Mouse (Mus musculus): ENCODE measurements at regions not wholly inside any gene's neighbourhood (a gene's known extent, or its start where the extent isn't known, plus 50 kb on each side); places are given as distances from the start of the nearest gene placed in this dataset.

DNA sequence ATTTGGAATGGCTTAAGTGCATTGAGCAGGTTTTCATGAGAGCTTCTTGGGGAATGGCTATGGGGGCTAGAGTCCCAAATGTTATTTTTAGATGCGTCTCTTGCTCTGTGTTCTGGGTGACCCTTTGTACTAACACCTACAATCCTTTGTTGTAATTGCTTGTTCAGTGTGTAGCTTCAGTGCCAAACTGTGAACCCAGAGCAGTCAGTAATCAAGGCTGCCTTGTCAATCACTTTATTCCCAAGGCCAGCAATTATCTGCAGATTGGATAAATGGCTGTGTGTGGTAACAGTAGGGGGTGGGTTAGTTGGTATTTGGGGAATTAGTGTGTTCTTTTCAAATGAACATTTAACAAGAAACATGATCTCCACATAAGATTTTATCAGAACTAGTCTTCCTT, 390.4 kb downstream of the Poteg start:
- H3K4me1 ChIP-seq = 0 out of 2 replicates have a peak, but pooled peaks cover 4% of the 10 kb centered on the region
- H3K27me3 ChIP-seq (replicated peaks; ENCODE audit: low read depth, poor library complexity, severe bottlenecking) = no peaks in the 10 kb centered on the region
- H3K36me3 ChIP-seq (replicated peaks) = no peaks in the 10 kb centered on the region
- H3K27ac ChIP-seq (replicated peaks) = no peak overlapping the region
- no peak for DNase-seq (ENCODE audit: low spot score)
- 23% methylated on average over 1 of the region's 1 CpGs for WGBS
- H3K9me3 ChIP-seq = no peaks in the 10 kb centered on the region
- H3K4me3 ChIP-seq = no peak overlapping the region

DNA sequence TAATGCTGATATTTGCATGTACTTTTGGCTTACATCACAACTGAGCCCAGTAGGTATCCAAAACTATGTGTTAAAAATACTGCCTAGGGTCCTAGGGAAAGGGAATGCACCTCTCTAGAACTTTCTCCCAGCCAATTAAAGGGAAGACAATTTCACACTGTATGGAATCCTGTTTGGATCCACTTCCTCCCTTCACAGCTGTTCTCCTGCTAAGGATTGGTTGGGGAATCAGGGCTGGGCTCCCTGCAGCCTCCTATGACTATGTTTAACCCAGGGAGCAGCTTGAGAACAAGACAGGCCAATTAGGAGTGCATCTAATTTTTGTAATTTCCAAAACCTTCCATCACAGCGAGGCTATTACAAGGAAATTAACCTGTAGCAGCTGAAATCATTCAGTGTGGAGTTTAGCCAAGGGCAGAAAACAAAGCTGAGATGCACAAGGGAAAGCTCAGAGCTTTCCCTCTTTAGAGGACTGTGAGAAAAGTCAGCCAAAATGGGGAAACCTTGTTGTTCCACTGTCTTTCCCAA, 419.1 kb downstream of the Poteg start:
- Histone ChIP-seq H3K4me3 (no peak overlapping the region), H3K4me1 (no peaks in the 10 kb centered on the region; the same call in 1 of the 2 replicates), H3K9me3 (no peaks in the 10 kb centered on the region), H3K36me3 (replicated peaks) (no peaks in the 10 kb centered on the region), H3K27me3 (replicated peaks; ENCODE audit: low read depth, poor library complexity, severe bottlenecking) (no peaks in the 10 kb centered on the region), H3K27ac (replicated peaks) (no peak overlapping the region)
- DNase-seq (ENCODE audit: low spot score) = no peak
- WGBS = 54% methylated on average over 1 of the region's 1 CpGs

DNA sequence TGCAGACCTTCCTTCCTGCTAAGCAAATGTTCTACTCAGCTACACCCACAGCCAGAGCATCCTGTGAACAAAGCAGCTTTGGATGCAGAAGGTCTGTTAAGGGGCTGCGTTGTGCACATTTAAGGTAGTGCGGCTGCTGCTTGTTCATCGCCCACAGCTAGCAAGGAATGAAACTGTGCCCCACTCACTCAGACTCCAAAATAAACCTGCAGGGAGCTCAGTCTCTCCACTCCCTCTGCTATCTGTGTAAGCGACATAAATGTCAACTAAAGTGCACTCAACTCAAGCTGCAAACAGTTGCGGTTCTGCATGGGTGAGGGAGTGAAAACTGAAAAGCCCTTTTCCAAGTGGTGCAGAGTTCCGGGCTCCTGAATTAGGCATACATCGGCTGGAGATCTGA, 421.1 kb downstream of the Poteg start:
- WGBS = 92% methylated on average over 7 of the region's 7 CpGs
- H3K27me3 ChIP-seq (replicated peaks; ENCODE audit: low read depth, poor library complexity, severe bottlenecking) = no peaks in the 10 kb centered on the region

DNA sequence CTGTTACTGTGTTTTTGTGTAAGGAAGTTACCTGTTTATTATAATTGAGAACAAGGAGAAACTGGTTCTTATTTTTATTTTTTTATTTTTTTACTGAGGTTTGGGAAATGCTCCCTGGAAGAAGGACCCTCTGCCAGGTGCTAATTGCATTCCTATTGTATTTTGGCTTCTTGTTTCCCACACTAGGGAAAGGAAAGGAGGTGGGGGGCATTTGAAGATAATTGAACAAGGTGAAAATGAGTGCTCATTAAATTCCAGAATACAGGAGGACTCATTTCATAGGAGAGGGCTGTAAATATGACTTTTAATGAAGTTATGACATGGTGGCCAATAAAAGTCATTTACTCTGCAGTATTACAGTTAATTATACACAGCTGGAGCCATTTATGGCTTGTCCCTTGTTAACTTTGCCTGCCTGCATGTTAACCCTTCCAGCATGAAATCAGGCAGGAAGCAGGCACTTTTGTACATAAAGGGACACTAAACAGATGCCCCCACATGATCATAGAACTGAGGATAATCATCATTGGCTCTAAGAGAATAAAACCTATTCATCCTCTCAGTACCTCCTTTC, 430.3 kb downstream of the Poteg start:
- Histone ChIP-seq H3K4me1 (peaks cover 9% of the 10 kb centered on the region), H3K27me3 (replicated peaks; ENCODE audit: low read depth, poor library complexity, severe bottlenecking) (no peaks in the 10 kb centered on the region), H3K27ac (replicated peaks) (no peak overlapping the region; the same call in 1 of the 2 replicates), H3K36me3 (replicated peaks) (no peaks in the 10 kb centered on the region), H3K9me3 (no peaks in the 10 kb centered on the region), H3K4me3 (no peak overlapping the region)
- DNase-seq (ENCODE audit: low spot score) = no peak

More for the DNA sequence above, 421.1 kb downstream of the Poteg start:
- DNase-seq (ENCODE audit: low spot score) = no peak
- H3K9me3 ChIP-seq = no peaks in the 10 kb centered on the region
- H3K27ac ChIP-seq (replicated peaks) = no peak overlapping the region
- no peak overlapping the region for H3K4me3 ChIP-seq
- no peaks in the 10 kb centered on the region; the same call in 1 of the 2 replicates for H3K4me1 ChIP-seq
- H3K36me3 ChIP-seq (replicated peaks) = no peaks in the 10 kb centered on the region

DNA sequence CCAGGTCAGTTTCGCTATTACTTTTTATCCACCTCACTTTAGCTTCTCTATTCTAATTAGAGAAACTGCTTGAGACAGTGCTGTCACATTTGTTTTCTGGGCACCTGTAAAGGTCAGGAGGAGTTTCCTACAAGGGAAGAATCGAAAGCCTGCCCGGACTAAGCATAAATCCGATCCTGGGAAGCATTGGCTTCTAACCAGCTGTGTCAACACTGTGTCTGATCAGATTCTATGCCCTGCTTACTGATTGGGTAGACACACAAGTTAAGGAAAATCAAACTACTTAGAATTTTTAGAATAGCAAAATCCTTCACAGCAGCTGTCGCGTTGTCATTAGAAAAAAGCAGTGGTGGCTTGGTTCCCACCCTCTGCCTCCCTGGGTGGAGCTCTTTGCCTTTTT, 441.8 kb downstream of the Poteg start:
- DNase-seq (ENCODE audit: low spot score) = no peak
- no peaks in the 10 kb centered on the region for H3K36me3 ChIP-seq (replicated peaks)
- WGBS = 68% methylated on average over 6 of the region's 6 CpGs
- no peaks in the 10 kb centered on the region for H3K9me3 ChIP-seq
- H3K4me3 ChIP-seq = no peak overlapping the region
- H3K27me3 ChIP-seq (replicated peaks; ENCODE audit: low read depth, poor library complexity, severe bottlenecking) = no peaks in the 10 kb centered on the region
- H3K27ac ChIP-seq (replicated peaks) = no peak overlapping the region
- peaks cover 2% of the 10 kb centered on the region; the same call in 1 of the 2 replicates for H3K4me1 ChIP-seq

DNA sequence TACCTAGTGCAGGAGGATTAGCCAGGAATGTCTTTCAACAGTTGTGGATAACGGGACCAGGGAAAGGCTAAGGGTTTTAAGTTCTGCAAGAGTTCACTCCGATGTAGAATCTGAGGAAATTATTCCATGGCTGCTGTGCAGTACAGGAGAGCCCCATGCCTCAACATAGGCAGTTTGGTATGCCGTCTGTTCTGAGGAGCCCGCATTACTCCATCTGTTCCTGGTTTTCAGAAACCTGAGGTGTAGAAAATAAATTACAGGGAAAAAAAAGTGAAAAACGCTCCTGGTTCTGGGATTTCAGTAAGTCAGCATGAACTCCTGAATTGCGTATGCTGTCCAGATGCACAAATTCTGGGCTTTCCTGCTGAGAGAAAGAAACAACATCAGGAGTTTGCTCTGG, 446.9 kb downstream of the Poteg start:
- H3K36me3 ChIP-seq (replicated peaks) = no peaks in the 10 kb centered on the region
- no peak overlapping the region for H3K4me3 ChIP-seq
- H3K27me3 ChIP-seq (replicated peaks; ENCODE audit: low read depth, poor library complexity, severe bottlenecking) = no peaks in the 10 kb centered on the region
- H3K9me3 ChIP-seq = no peaks in the 10 kb centered on the region
- DNase-seq (ENCODE audit: low spot score) = no peak
- H3K27ac ChIP-seq (replicated peaks) = no peak overlapping the region
- H3K4me1 ChIP-seq = peaks cover 2% of the 10 kb centered on the region; the same call in 1 of the 2 replicates
- WGBS = 59% methylated on average over 6 of the region's 6 CpGs

DNA sequence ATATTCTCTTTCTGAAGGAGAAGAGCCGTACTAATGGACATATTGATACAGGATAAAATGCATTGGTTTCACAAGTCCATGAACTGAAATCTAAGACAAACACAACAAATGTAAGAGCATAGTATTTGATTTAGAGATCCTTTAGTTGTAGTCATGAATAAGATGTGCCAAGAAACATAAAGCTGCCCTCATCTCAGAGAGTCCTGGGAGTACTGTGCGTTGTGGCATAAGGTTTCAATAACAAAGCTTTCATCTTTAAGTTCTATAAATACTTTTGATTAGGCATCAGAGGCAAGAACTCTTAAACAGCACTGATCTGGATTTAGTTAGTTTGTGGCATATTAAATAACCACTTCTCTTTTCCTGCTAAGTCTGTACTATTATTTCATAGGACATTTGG, 452.6 kb downstream of the Poteg start:
- 63% methylated on average over 2 of the region's 2 CpGs for WGBS
- DNase-seq (ENCODE audit: low spot score) = no peak

DNA sequence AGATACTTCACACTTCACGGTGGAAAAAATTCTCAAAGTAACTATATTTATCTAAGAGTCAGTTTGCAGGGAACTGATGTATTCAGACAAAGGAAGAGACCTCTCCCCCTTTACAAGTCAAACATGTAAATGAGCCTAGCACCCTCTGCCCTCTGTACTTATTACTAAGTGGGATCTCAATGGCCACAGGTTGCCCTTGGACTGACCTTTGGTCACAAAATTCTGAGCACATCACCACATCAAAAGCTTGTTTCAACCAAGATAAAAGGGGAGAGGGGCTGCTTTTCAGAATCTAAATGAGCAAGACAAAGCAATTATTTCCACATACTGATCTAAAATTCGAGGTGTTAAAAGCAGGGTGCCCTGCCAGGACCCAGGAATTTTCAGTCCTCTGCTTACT, 456.3 kb downstream of the Poteg start:
- WGBS = 35% methylated on average over 2 of the region's 2 CpGs
- Histone ChIP-seq H3K4me1 (peaks cover 11% of the 10 kb centered on the region; the same call in 1 of the 2 replicates), H3K27me3 (replicated peaks; ENCODE audit: low read depth, poor library complexity, severe bottlenecking) (no peaks in the 10 kb centered on the region), H3K9me3 (no peaks in the 10 kb centered on the region), H3K4me3 (no peak overlapping the region), H3K36me3 (replicated peaks) (no peaks in the 10 kb centered on the region), H3K27ac (replicated peaks) (no peak overlapping the region)
- no peak for DNase-seq (ENCODE audit: low spot score)

More for the DNA sequence above, 452.6 kb downstream of the Poteg start:
- Histone ChIP-seq H3K27me3 (replicated peaks; ENCODE audit: low read depth, poor library complexity, severe bottlenecking) (no peaks in the 10 kb centered on the region), H3K27ac (replicated peaks) (no peak overlapping the region), H3K36me3 (replicated peaks) (no peaks in the 10 kb centered on the region), H3K4me3 (no peak overlapping the region), H3K4me1 (peaks cover 11% of the 10 kb centered on the region; the same call in 1 of the 2 replicates), H3K9me3 (no peaks in the 10 kb centered on the region)

DNA sequence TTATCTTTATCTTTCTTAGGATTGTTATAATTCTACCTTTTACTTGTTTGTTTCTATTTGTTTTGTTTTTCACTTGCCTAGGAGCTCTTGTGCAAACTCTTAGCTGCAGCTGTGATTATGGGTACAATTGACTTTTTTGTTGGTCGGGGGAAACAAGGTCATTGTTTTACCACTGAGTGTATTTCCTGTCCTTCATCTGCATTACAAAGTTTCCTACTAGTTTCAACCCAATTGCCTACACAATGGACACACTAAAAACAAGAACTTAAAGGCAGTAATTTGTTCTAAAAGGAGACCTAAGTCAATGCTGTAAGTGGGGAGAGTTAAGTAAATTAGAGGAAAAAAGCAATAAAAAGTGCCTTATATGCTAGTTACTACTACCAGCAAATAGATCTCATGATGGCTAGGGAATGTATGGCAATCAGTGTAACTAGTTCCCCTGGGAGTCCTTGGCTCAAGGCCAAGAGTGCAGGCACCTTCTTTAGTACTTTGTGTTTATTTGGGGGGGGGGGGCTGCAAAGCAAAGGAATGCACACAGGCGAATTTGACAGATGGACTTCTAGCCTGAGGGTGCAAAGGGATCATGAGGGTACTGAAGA, 462.0 kb downstream of the Poteg start:
- no peaks in the 10 kb centered on the region for H3K36me3 ChIP-seq (replicated peaks)
- H3K27ac ChIP-seq (replicated peaks) = no peak overlapping the region
- H3K4me1 ChIP-seq = peaks cover 4% of the 10 kb centered on the region; the same call in 1 of the 2 replicates
- H3K9me3 ChIP-seq = no peaks in the 10 kb centered on the region
- H3K4me3 ChIP-seq = no peak overlapping the region
- WGBS = 28% methylated on average over 2 of the region's 2 CpGs
- peak; percentile 35 for DNase-seq (ENCODE audit: low spot score)
- H3K27me3 ChIP-seq (replicated peaks; ENCODE audit: low read depth, poor library complexity, severe bottlenecking) = no peaks in the 10 kb centered on the region

DNA sequence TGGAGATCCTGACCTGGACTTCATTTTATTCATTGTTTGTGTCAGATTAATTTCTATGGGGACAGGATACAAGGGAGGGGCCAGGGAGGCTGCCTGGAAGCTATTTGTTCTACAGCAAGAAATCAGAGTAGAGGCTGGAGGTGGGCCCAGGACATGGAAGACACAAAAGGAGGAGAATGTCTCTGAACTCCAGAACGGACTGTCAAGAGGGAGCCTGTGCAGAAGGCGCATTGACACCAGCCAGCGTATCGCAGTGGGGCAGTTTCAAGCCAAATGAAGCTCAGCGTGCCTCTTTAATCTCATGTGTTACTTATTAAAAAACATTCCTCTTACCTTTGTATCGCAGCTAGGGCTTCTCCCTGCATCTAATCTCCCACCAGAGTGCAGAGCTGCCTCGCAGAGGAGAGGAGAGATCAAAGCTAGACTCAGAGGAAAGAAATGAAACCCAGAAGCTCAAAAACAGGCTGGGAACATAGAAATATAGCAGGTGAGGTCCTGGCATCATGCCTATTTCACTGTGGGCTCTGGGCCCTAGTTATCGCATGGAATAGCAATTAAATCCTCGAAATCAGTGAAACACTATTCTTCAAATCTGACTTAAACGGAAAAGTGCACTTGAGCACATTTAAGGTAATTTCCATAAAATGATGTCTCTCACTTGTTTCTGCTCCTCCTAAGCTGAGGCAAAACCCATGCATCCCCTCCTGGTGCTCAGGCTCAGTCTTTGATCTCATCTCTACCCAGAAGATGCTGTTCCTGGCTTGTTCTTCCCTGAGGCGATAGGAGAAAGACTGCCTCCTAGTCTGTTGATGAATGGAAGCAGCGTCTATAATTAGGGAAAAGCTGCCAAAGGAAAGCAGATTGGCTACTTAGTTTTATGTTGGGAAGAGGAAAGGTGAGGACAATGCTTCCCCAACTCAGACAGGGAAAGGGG, 491.4 kb downstream of the Poteg start:
- Histone ChIP-seq H3K27ac (replicated peaks) (no peak overlapping the region; the same call in 1 of the 2 replicates), H3K9me3 (no peaks in the 10 kb centered on the region), H3K27me3 (replicated peaks; ENCODE audit: low read depth, poor library complexity, severe bottlenecking) (no peaks in the 10 kb centered on the region), H3K4me1 (peaks cover 10% of the 10 kb centered on the region), H3K36me3 (replicated peaks) (no peaks in the 10 kb centered on the region), H3K4me3 (no peak overlapping the region)
- 56% methylated on average over 12 of the region's 12 CpGs for WGBS
- DNase-seq (ENCODE audit: low spot score) = peak; percentile 48

DNA sequence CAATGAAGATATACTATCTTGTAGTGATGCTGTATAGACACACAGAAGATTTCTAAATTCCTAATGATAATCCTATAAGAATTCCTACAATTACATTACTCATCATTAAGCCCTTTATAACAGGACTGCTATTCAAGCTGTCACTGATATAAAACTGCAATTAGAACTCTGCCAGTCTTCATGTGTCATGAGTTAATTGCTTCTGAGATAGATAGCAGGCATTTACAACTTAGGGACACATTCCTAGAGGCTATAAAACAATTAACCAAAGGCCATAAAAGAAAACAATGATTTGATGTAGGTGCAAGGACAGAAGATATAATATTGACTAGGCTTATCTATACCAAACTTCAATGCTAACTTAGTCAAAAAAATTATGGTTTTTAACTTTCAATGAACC, 507.5 kb downstream of the Poteg start:
- H3K9me3 ChIP-seq = no peaks in the 10 kb centered on the region
- H3K27ac ChIP-seq (replicated peaks) = no peak overlapping the region
- no peaks in the 10 kb centered on the region for H3K36me3 ChIP-seq (replicated peaks)
- H3K4me3 ChIP-seq = no peak overlapping the region
- DNase-seq (ENCODE audit: low spot score) = no peak
- no peaks in the 10 kb centered on the region for H3K27me3 ChIP-seq (replicated peaks; ENCODE audit: low read depth, poor library complexity, severe bottlenecking)
- no peaks in the 10 kb centered on the region for H3K4me1 ChIP-seq

DNA sequence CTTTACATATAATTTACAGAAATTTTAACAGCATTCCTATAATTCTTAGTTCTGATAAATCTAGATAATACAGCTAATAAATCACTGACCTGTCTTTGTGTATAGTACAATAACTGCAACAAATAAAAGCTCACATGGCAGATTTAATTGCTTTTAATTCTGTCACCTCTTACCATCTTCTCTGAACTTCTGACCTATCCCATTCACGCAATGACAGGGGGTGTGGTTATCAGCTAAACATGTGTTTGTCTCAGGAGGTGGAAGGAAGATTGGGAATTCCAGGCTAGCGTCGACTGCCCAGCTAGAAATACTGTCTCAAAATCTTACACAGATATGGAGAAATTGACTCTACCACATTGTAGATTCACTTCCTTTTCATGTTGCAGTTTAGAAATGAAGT, 533.5 kb downstream of the Poteg start:
- no peaks in the 10 kb centered on the region for H3K4me1 ChIP-seq
- no peaks in the 10 kb centered on the region for H3K9me3 ChIP-seq
- H3K27me3 ChIP-seq (replicated peaks; ENCODE audit: low read depth, poor library complexity, severe bottlenecking) = no peaks in the 10 kb centered on the region
- H3K27ac ChIP-seq (replicated peaks) = no peak overlapping the region
- WGBS = 42% methylated on average over 3 of the region's 3 CpGs
- DNase-seq (ENCODE audit: low spot score) = no peak
- H3K36me3 ChIP-seq (replicated peaks) = no peaks in the 10 kb centered on the region
- H3K4me3 ChIP-seq = no peak overlapping the region
